Mouse (Mus musculus): Measurements from ENCODE around the gene Suclg2.

Suclg2 gene

DNA sequence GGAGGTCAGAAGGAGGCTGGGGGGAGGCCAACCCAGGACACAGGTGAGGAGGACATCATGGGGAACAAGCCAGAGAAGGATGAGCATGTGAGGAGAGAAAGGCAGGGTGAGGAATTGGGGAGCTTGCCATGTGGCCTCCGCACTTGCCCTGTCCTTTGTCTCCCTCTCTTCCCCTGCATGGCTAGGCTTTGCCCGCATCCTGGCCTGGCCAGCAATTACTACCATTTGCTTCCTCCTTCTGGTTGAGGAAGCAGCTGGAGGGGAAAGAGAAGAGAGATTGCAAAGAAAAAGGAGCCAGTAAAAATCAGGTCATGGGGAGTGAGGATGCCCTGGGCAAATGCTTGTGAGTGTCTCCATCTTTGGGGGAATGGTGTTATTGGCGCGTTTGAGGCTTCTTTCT, 234.9 kb downstream of the Suclg2 start:
- in situ Hi-C loops (cut with MboI, MseI), result no loop called here

DNA sequence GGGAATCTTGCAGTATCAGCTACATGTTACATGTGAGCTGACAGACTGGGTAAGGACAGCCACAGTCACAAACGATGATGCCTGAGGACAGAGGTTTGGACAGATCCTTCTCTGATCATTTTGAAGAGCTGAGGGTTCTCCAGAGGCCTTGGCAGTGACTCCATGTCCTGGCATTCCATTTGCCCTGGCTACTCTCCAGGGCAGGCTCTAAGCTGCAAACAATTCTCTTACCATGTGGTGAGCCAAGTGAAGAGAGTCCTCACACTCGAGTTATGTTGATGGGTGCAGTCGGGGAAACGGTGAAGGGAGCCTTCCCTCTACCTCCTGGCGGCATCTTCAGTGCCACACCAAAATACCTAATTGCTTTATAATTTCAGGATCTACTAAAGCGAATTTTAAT, 235.5 kb downstream of the Suclg2 start:
- in situ Hi-C loops (cut with MboI, MseI), result no loop called here

DNA sequence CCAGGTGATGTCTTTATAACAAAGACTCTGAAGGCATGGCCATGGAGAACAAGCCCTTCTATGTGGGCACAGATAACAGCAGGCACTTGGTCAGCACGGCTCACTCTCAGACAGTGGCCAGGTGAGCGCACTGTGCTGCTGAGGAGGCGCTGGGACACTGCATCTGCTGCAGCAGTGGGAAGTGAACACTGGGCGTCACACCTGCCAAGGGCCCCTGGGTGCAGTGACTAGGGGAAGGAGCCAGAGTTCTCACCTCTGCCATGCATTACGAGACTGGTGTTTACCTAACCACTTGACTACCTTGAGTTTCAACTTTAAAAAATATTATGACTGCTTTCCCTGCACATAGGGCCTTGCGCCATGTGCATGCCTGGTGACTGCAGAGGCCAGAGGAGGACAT, 238.8 kb downstream of the Suclg2 start:
- in situ Hi-C loops (cut with MboI, MseI), result no loop called here

DNA sequence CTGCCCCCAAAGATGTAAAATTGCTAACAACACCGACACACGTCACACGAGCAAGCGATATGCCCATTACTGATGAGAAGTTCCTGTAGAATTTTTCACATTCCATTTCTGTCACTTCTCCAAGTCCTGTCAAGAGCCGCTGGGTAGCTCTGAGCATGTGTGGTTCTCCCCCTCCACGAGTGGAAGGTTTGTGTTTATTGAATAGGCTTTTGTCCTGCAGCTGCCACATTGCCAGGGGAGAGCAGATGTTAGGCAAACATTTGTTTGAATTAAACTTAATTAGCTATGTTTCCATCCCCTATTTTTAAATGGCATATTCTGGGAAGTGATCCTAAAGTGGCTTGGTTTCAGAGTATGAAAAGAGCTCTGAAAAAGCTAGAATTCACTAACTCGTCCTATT, 249.1 kb downstream of the Suclg2 start:
- in situ Hi-C loops (cut with MboI, MseI), result no loop called here

DNA sequence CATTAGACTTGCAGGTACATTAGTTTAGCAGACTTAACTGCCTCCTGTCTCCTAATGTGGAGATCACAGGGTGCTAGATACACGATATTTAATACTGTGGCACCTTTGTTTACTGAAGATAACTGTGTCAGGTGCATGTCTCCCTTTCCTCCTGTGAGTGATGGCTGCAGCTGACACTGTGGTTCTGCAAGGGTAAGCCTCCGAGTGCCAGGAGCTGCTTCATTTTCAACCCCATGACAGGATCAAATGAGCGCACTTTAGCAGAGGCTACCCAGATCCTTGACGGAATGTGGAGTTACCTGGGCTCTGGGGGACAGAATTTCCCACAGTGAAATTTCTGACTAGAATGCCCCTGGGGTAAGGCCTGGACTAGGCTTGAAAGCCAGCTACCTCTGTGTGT, 253.3 kb downstream of the Suclg2 start:
- in situ Hi-C loops (cut with MboI, MseI), result no loop called here

DNA sequence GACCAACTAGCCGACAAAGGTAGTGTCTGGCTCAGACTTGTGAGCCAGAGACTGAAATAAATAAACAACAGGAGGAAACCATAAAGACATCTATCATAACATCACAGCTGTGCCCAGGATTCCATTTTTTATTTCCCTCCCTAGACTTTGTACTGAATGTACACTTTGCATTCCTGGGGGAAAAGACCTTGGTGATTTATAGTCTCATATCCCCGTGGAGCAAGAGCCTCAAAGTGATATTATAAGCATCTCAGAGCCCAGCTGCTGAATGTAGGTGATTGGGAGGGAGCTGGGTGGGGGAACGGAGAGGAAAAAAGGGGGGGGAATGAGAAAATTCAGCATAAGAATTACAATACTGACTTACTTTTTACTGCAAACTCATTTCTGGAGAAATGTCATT, 259.2 kb downstream of the Suclg2 start:
- in situ Hi-C loops (cut with MboI, MseI), result no loop called here

DNA sequence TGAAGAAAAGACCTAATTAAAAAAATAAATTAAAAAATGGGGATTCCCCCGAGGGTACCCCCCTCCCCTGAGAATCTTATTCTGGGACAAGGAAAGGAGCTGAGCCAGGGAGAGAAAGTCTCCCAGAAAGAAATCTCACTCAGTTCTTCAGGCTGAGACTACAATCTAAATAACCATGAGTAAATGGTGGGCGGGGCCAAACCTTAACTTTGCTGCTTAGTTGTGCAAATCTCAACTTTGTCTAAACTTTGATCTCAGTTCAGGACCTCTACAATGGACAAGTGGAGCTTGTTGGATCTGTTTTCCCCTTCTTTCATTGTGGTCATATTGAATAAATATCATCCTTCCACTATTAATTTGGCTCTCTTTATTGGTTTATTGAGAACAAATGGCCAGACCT, 272.4 kb downstream of the Suclg2 start:
- in situ Hi-C loops (cut with MboI, MseI), result no loop called here

DNA sequence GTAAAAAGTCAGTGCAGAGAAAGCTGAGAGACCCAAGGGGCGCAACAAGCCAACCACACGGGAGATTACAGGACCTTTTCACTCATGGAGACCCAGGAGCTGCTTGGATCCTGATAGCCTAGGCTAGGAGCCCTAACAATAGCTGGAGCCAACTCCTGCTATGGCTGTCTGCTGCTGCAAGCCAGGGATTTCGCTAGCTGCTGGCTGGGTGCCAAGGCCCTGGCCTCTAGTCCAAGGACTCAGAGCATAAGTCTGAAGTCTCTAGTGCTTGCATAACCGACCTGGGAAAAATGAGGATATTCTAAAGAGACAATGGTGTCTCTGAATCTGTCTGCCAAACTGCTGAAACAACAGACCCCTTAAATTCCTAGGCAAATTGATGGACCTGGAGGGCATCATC, 273.6 kb downstream of the Suclg2 start:
- in situ Hi-C loops (cut with MboI, MseI), result no loop called here
